Mouse (Mus musculus) adrenal gland, postnatal 25 days (tissue): Measurements from ENCODE around the gene 1700020L24Rik. TPM values are rescaled to one million over a fixed set of nuclear protein-coding genes. Genes with fewer than 3 reads are reported as not detected.
A peak's percentile ranks its signal among the peaks of the same experiment; 100 is the strongest.

Experiments used
- DNase-seq: peaks from one replicate; pipeline ENCODE4 v3.0.0; 2021; ENCODE audit warnings: mixed read lengths
- total RNA-seq: library from RNA; stranded (reverse); gene quantifications from 2 replicates; pipeline ENCODE4 v1.2.3, GENCODE M21; 2021

1700020L24Rik gene
- total RNA-seq, 1 experiment from 2014 or later: 0.43 TPM

DNA sequence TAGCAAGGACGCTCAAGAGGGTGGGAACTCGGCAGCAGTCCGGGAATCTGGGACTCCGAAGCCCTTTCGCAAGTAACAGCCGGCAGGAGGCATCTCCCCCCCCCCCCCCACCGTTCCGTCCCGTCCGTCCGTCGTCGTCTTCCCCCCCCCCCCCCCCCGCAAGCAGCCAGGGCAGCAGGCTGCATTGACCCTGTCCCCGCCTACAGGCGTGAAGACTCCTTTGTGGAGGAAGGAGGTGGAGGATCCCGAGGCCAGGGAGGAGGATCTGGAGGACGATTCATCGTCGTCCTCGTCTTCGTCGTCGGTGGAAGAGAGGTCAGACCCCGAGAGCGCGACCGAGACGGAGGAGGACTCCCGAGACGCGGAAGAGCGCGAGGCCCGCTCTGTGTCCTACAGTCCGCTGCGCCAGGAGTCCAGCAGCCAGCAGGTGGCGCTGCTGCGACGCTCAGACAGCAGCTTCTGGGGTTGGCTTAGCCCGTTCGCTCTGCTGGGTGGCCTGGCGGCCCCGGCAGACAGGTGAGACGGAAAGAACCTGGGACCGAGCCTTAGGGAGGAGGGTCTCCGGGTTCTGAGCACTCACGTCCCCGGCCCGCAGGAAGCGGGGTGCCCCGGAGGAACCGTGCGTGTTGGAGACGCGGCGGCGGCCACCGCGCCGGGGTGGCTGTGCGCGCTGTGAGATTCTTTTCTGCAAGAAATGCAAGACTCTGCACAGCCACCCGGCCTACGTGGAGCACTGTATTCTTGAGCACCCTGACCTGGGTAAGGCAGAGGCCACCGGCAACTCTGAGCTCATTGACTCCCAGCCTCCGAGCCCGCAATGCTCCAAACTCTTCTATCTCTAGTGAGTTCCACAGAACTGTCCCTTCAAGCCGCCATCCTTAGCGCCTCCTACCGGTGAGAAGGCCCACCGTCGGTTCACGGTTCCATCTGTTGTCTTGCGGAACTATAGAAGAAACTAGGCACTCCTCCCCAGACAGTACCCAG, 2.9 kb downstream of the 1700020L24Rik start:
- DNase-seq: peak; percentile 86

- peak; percentile 59 for DNase-seq
Measured at GRCm38 (mm10) chr11:83441235-83441634, 3.8 kb downstream of the 1700020L24Rik start.

GRCm38 (mm10) chr11:83442596-83443267, 5.3 kb downstream of the 1700020L24Rik start:
- peak; percentile 63 for DNase-seq

GRCm38 (mm10) chr11:83443824-83444223, 6.3 kb downstream of the 1700020L24Rik start:
- no peak for DNase-seq

DNA sequence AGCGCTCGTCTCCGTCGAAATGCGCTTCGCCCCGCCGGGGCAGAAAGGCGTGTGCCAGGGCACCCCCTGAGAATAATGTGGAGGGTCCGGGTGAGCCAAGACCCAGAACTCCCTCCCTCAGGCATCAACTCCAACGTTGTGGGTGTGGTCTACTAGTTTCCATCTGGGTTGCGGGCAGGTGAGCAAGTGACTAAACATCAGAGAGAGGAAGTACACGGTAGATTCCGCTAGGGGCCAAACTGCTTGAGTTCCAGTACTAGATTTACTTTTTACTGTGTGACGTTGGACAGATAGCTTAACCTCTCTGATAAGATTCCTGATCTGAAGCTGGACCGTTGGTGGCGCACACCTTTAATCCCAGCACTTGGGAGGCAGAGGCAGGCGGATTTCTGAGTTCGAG, 7.5 kb downstream of the 1700020L24Rik start:
- DNase-seq: no peak

- DNase-seq: peak; percentile 16
Measured at GRCm38 (mm10) chr11:83447612-83448011, 10.1 kb downstream of the 1700020L24Rik start.

DNA sequence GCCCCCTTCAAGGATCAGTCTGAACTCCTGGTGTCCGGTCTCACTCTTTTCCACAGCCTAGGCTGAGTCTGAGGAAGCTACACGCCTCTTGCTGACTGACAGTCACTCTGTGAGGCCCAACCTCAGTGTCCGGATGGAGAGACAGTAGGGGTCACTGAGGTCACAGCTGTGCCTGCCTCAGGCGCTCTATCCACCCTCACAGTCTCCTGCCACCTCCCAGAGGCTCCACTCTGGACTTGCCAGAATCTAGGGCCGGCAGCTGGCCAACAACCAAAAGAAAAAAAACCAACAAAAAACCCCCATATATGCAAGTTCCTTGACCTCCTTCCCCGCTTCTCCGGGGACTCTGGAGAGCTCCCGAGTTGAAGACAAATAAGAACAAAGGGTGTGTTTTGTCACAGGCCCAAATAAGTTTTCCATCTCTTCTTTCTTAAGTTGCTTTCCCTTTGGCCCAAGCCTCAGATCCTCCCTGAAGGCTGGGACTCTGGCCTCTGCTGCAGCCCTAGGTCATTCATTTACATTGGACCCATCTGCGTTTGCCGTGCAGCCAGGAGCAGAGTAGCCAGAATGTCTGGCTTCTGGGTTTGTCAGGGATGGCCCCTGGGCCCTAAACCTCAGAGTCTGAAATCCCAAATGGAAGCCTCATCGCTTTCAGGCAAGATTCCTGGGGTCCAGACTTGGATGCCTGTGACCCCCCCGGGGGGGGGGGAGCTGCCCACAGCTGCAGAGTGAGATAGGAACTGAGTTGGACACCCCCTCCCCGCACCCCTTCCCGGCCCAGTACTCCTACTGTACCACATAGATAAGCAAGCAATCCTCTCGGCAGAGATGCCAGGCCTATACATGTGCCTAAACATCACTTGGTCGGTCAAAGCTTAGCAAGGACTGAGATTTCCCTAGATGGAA, 10.8 kb downstream of the 1700020L24Rik start:
- DNase-seq: peak; percentile 30

- peak; percentile 55 for DNase-seq
Measured at GRCm38 (mm10) chr11:83448927-83449236, 11.4 kb downstream of the 1700020L24Rik start.

- DNase-seq: no peak
Measured at GRCm38 (mm10) chr11:83449298-83449697, 11.8 kb downstream of the 1700020L24Rik start.

- DNase-seq: no peak
Measured at GRCm38 (mm10) chr11:83450550-83450949, 13.1 kb downstream of the 1700020L24Rik start.

GRCm38 (mm10) chr11:83451281-83451680, 13.8 kb downstream of the 1700020L24Rik start:
- DNase-seq: no peak

- DNase-seq: peak; percentile 39
Measured at GRCm38 (mm10) chr11:83454548-83454947, 17.1 kb downstream of the 1700020L24Rik start.

DNA sequence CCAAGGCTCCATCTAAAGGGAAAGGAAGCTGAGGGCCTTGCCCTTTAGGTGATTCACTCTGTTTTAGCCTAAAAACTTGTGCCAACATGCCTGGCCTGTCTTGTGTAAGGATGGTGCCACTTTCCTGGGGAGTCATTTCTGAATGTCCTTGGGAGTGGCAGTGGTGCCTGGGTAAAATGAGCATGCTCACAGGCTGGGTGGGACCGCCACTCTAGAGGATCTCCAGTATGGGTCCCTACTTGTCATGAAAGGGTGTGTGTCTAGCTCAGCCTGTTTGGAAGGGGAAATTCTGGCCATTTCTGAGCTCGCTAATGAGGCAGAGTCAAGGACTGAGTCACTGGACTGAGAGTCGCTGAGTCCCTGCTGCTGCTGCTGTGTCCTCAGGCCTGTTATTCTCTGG, 18.1 kb downstream of the 1700020L24Rik start:
- peak; percentile 26 for DNase-seq

DNA sequence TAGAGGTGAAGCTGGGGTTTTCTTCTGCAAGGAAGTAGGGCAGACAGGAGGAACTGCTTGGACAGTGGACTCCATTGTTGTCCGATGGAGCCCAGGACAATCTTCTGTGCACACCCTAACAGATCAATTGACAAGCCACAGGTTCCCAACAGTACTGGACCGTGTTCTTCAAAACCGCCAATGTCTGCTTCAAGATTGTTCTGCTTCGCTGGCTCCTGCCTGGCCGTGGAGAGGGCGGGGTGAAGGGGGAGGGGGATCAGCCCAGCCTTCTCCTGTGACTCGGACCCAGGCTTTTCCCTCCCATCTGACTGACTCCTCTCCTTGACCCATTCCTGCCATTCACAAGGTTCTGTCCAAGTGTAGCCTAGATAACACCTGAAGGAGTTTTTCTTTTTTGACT, 19.8 kb downstream of the 1700020L24Rik start:
- no peak for DNase-seq

- no peak for DNase-seq
Measured at GRCm38 (mm10) chr11:83457912-83458601, 20.6 kb downstream of the 1700020L24Rik start.

- DNase-seq: no peak
Measured at GRCm38 (mm10) chr11:83461462-83462027, 24.1 kb downstream of the 1700020L24Rik start.

- peak; percentile 81 for DNase-seq
Measured at GRCm38 (mm10) chr11:83462711-83463244, 25.3 kb downstream of the 1700020L24Rik start, which contains the start of gene Mmp28. Gene Mmp28 (minus strand): TSS chr11:83463071.

GRCm38 (mm10) chr11:83465976-83466375, 28.5 kb downstream of the 1700020L24Rik start:
- peak; percentile 68 for DNase-seq

DNA sequence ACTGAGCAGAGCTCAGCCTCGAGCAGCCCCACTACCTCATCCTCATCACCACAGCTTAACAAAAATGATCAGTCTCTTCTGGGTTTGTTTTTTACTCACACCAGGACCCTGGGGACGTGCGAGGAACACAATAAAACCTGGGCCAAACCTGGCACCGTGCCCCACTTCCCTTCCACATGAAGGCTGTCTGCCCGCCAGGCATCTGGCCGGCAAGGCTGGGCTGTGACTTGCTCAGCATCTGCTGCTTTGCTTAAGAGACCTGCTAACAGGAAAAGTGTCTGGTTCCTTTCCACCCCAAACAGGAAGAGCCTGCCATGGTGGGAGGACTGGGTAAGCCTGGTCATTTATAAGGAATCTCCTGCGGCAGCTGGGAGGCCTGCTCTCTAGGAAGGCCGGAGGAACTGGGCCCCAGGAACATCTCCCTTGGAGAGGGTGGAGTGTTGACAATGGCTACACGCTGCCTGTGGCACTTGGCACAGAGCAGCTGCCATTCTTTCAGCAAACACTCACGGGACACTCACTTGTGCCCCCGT, 29.7 kb downstream of the 1700020L24Rik start:
- peak; percentile 75 for DNase-seq

- no peak for DNase-seq
Measured at GRCm38 (mm10) chr11:83468765-83469164, 31.3 kb downstream of the 1700020L24Rik start.

DNA sequence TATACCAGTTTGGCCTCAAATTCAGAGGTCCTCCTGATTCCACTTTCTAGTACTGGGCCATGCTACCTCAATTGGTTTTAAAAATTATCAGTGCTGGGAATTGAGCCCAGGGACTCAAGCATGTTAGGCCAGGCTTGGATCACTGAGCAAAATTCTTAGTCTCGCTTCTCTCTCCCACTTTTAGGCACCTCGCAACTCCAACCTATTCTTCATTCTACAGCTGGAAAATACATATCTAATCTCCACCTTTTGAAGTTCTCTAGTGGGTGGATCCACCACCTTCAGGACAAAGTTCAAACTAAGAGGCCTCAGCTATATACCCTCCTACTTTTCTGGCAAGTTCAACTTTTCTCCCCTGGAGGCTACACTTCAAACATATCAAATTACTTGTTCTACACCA, 34.3 kb downstream of the 1700020L24Rik start:
- no peak for DNase-seq
